Mouse (Mus musculus) testis, postnatal 10 days (tissue): ENCODE measurements around the gene Gdf15.

Source experiments
- DNase-seq: peaks from one replicate; pipeline ENCODE4 v3.0.0; 2021; ENCODE audit warnings: low spot score

The Gdf15 gene

GRCm38 (mm10) chr8:70632346-70632892, at the start of gene Gdf15:
Gene Gdf15, minus strand, starts transcription at chr8:70632456.
- DNase-seq, result no peak

DNA sequence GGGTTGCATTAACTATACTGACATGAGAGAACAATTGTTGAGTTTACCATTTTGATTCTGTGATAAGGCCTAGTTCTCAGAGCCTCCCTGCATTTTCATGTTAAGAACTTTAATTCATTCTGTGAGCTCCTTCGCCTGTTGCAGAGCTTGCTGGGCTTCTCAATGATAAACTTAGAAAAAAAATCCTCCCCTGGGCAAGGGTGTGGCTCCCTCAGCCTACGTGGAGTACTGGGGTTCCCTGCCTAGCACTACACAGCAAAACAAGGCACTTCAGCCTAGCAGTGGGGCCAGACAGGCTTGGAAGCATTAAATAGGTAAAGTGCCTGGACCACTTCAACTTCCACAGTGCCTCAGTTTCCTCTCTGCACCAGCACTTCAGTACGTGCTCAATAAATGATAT, 49.2 kb upstream of the Gdf15 start:
- DNase-seq, result no peak

GRCm38 (mm10) chr8:70680039-70680438, 47.8 kb upstream of the Gdf15 start:
- DNase-seq, result peak; percentile 66

DNA sequence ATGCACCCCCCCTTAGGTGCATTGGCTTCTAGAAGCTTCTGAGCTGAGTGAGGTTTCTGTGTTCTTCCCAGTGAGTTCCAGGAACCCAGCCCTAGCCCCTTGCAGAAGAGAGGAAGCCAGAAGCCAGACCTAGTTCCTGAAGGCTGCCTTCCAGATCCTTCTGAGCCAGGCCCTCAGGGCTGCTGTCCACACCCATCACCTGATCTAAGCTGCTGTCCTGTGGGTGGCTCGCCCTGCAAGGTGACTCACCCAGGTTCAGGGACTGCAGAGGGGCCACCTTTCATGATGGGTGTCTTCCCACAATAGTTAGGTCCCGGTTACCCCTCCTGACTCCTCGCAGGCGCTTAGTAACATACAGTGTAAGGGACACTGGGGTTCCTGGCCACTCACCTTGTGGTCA, 47.1 kb upstream of the Gdf15 start:
- no peak for DNase-seq

DNA sequence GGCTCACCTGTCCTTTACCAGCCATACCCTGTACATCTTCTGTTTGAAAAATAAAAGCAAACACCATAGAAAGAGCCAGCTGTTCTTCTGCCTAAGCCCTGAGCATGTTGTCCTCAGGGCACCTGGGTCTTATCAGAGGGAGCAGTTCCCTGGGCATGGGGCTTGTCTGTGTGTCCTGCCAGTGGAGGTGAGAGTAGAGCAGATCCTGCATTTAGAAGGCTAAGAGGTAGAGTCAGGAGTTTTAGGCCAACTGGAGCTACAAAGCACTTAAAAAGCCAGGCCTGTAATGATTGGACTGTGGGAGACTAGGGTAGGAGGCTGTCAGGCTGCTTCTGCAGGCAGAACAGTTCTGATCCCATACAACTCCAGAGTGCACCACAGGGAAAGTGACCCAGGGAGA, 46.4 kb upstream of the Gdf15 start:
- no peak for DNase-seq

GRCm38 (mm10) chr8:70677451-70678080, 45.3 kb upstream of the Gdf15 start:
- DNase-seq, result no peak

DNA sequence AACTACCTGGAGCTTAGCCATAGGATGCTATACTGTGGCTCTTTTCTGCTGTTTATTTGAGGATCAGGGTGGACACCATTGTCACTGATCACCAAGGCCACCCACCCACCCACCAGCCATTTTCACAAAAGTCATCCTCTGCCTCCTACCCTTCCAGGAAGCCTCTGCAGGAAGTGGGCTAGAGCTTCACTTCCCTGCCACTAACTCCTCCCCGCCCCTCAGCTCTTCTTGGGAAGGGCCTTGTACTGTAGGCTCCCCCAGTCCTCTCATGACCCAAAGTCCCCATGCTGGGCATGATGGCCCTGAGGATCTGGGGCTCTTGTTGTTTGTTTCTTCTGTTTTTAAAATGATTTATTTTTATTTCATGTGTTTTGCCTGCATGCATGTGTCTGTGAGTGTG, 43.1 kb upstream of the Gdf15 start:
- no peak for DNase-seq

GRCm38 (mm10) chr8:70674716-70675115, 42.5 kb upstream of the Gdf15 start:
- DNase-seq, result no peak

DNA sequence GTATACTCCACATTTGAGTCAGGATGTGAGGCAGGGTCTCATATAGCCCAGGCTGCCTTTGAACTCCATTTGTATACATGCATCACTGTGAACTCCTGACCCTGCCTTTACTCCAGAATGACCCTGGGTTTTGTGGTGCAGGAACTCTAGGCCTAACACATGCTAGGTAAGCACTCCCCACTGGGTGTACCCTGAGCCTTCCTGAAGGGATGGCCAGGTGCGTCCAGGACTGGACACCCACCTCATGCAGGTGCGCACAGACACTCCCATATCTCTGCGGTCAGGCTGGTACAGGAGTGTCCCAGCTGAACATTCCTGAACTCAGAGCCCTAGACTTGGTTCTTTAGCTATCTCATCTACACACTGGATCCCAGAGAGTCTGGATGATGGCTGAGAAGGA, 41.9 kb upstream of the Gdf15 start:
- DNase-seq, result no peak

- peak; percentile 97 for DNase-seq
Observed at GRCm38 (mm10) chr8:70673079-70673856, 41.0 kb upstream of the Gdf15 start, which contains the start of gene Lsm4. Gene Lsm4, plus strand, starts transcription at chr8:70673248.

GRCm38 (mm10) chr8:70672325-70673078, 40.2 kb upstream of the Gdf15 start:
- no peak for DNase-seq

- peak; percentile 78 for DNase-seq
Observed at GRCm38 (mm10) chr8:70671615-70672324, 39.5 kb upstream of the Gdf15 start.

- DNase-seq, result no peak
Observed at GRCm38 (mm10) chr8:70667071-70667470, 34.8 kb upstream of the Gdf15 start.

- no peak for DNase-seq
Observed at GRCm38 (mm10) chr8:70665599-70665998, 33.3 kb upstream of the Gdf15 start.

- no peak for DNase-seq
Observed at GRCm38 (mm10) chr8:70664631-70665030, 32.4 kb upstream of the Gdf15 start.

GRCm38 (mm10) chr8:70663691-70664090, 31.4 kb upstream of the Gdf15 start:
- no peak for DNase-seq

GRCm38 (mm10) chr8:70660273-70660725, 28.0 kb upstream of the Gdf15 start, which contains the start of gene Pgpep1:
Gene Pgpep1, minus strand, starts transcription at chr8:70660388.
- DNase-seq, result peak; percentile 67

DNA sequence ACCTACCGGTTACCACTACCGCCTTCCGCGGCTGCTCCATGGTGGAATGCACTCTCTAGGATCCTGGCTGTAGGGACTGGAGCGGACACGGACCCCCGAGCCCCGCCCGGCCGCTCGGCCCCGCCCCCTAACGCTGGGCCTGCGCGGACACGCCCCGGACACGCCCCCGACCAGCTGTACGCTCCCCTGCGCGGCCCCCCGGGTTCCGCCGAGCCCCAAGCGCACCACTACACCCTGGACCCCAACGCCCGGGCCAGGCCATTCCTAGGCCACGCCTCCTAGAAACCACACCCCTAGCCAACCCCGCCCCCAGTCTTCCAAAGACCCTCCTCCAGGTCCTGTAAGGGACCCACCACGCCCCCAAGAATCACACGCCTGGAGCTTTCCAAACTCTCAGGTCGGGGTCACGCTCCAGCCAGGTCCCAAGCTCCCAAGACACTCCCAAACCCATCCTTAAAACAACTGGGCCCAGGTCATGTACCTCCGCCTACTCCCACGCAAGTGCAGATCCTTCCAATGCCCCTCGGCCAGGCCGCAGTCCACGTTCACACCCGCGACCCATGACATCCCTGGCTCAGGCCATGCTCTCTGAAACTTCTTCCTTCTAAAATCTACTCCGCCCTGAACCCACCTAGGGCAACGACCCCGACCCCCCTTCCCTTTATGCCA, 27.5 kb upstream of the Gdf15 start:
- peak; percentile 97 for DNase-seq

DNA sequence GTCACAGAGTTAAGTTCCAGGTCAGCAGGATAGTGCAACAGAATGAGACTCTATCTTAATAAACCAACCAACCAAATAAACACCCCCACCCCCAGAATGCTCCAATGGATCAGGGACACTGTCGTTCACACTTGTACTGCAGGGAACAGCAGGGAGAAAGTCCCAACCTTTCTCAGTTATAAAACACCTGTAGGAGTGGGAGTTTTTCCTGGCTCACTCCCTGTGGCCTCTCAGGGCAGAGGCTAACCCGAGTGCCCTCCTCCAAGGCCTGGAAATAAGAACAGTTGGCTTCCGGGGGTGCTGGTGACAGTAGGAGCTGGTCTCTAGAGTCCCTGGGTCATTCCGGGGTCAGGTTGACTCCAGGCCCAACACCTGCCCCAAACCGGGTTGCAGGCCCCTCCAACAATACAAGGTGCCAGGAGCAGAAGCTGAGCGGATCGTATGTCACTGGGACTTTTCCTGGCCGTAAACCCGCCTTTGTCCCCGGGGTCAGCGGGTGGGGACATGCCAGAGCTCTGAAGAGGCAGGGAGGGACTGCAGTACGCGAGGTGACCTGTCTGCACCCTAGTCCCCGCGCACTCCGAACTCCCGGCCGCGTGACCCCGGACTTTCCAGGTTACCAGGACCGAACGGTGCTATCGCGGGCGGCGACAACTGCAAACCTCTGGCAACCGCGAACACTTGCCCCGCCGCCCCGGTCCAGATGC, 26.8 kb upstream of the Gdf15 start:
- DNase-seq, result no peak

DNA sequence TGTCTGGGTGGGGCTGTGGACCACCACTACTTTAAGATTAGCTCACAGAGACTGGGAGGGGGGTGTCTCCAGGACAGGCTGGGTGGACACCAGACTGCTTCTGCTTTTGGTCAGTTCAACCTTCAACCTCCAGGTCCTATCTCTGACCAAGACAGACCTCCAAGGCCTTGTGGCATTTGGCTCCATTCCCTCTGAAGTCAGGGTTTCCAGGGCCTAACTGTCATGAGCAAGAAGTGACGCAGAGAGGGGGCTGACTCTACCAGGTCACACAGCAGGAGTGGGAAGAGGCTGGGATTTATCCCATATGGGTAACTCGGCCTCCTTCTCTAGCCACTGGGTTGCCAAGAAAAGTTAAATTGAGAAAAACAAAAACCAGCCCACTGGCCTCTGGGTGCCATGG, 25.5 kb upstream of the Gdf15 start:
- DNase-seq, result no peak

DNA sequence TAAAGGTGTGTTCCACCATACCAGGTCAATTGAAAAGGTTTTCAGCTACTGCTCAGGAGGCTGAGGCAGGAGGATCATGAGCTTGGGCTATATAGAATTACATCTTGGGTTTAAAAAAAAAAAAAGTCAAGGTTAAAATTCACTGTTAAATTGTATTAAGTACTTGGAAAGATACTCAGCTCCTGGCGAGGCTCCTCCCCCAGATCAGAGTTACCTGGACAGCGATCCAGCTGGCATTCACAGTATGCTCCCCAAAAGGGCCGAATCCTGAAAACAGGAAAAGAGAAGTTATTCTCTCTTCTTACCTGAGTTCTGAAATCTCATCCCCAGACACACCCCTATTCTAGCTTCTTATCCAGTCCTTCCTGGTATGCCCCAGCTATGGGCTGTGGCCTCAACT, 25.0 kb upstream of the Gdf15 start:
- no peak for DNase-seq
